Mouse (Mus musculus): ENCODE data around the gene Cartpt. TPM values are rescaled to one million over a fixed set of nuclear protein-coding genes. Genes with fewer than 3 reads are reported as not detected.
"Not testable (repeated sequence)": the region's sequence is repeated elsewhere in the genome, so short reads cannot be mapped to it uniquely, and the experiment has no call there.

The Cartpt gene
- total and polyA plus RNA-seq, 3 experiments: 2.4 to 17.3 (median 11.6) TPM

DNA sequence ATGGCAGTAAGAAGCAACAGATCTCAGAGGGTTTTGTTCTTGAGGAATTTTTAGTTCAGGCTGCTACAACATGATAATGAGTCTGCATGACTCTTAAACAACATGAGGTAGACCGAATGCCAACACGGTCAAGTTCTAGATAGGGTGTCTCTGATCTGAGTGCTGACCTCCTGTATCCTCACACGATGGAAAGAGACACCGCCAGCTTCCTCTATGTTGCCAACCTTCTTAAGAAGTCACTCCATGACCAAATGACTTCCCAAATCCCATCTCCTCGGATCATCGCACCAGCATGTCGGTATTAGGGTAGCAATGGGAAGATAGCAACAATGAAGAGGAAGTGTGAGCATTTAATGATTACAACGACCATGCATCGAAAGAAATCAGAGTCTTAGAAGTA, 43.6 kb downstream of the Cartpt start:
- DNase-seq: no peak

DNA sequence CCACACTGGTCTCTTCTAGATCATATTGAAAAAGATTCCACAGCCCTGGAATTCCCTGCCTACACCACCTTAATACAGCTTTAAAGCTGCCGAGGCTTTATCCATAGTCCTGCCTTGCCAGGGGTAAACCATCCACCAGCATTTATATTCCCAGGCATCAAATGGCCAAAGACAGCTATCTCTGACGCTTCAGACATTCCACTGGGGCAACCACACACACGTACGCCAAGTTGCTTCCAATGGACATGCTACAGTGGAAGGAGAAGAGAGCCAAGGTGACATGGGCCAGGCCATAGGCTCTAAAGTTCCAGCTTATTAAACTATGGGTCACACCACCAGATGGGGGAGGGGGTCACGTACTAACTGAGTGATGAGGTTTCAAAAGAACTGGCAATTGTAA, 45.7 kb downstream of the Cartpt start:
- DNase-seq: no peak

DNA sequence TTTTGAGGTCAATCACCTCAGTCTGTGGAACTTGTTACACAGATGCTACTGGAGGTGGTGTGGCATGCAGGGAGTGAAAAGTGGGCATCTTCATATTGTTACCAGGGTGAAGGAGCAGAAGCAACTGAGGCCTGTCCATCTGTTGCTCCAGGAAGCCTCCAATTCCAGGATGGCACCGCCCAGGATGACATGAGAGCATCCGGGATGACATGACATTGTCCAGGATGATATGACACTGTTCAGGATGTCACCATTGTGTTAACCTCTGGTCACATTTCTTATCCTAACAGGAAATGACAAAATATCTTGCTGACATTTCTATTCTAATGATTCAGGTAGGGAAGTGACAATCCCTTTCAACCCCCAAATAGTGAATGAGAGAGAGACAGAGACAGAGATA, 47.8 kb downstream of the Cartpt start:
- DNase-seq: no peak

DNA sequence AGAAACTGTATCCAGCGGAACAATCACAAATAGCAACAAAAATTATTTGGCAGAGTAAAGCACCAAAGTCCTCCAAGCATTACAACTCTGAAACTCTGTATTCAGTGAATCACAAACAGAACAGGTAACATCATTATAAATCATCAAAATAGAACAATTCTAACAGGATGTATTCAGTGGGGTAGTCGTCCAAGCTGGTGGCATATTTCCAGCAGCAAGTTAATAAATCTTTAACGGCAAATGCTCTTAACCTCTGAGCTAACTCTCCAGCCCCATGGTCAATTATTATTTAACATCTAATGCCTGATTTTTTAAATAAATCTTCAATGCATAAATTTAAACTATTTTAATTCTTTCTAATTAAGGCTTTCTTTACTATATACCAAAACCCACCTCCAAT, 48.5 kb downstream of the Cartpt start:
- DNase-seq: not testable (repeated sequence)

DNA sequence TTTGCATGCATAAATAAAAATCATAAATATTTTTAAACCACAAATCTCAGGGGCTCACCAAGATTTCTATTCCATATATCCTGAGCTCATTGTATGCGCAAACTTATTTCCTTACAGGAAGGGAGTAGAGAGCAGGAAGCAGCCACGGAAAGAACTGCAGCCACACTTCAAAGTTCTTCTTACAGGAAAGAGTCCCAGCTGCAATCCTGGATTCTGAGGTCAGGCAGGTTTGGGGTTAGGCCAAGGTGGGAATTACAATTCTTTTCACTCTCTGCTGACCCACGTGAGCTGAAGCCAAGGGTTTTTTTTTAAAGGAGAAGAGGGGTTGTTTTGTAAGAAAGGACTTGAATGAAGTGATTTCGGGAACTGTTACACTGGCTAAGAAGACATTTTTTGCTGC, 49.9 kb downstream of the Cartpt start:
- DNase-seq: no peak

DNA sequence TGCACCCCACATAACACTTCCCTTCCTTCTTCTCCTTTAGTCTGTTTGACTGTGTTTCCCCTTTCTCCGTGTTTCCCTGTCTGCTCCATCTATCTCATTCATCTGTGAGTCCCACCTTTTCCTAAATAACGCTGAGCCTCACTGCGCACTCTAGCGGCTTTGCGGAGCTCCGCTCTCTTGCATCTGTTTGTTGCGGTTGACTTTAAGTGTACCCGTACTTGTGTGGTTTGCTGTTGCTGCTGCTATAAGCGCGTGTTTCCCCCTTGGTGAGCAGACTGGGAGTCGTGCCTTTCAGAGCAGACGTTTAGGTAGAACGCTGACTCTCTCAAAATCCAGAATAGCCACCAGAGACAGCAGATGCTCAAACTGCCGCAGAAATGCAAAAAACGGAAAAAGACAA, 51.3 kb downstream of the Cartpt start:
- DNase-seq: no peak

Other genes with a start within 250 kb of the Cartpt start
- 10 to 100 TPM; 66.6 to 87.3 TPM for gene Mccc2, start 114.5 kb upstream of the Cartpt start, total RNA-seq (2021)
- gene Mccc2, start 114.5 kb upstream of the Cartpt start, polyA plus RNA-seq (2012; rRNA removed): 63.3 and 72.2 TPM in 2 replicates
- gene Bdp1, start 203.0 kb upstream of the Cartpt start, total RNA-seq (2021): 10 to 100 TPM; 17.3 to 45.7 TPM
- 0.73 and 1.3 TPM in 2 replicates for gene Bdp1, start 203.0 kb upstream of the Cartpt start, polyA plus RNA-seq (2012; rRNA removed)
- 10 to 100 TPM; 12.4 to 31.1 TPM for gene Serf1, start 206.9 kb upstream of the Cartpt start, total RNA-seq (2021)
- 11.7 and 24.1 TPM in 2 replicates for gene Serf1, start 206.9 kb upstream of the Cartpt start, polyA plus RNA-seq (2012; rRNA removed)
- gene Smn1, start 223.8 kb upstream of the Cartpt start, total RNA-seq (2021): 10 to 100 TPM; 34.5 to 39.6 TPM
- gene Smn1, start 223.8 kb upstream of the Cartpt start, polyA plus RNA-seq (2012; rRNA removed): 8.7 and 13.3 TPM in 2 replicates

Data from adrenal gland, adult 2 months (tissue).